Mouse (Mus musculus) urinary bladder, postnatal 36 days (tissue): ENCODE measurements around the gene Plekhh3.
"Not testable (repeated sequence)": the region's sequence is repeated elsewhere in the genome, so short reads cannot be mapped to it uniquely, and the experiment has no call there.

Experiments used
- DNase-seq, 2 experiments: peaks; one replicate each; pipeline ENCODE4 v3.0.0; 2022; ENCODE audit warnings: low spot score in 2 of 2, mixed read lengths in 1 of 2

The Plekhh3 gene

DNA sequence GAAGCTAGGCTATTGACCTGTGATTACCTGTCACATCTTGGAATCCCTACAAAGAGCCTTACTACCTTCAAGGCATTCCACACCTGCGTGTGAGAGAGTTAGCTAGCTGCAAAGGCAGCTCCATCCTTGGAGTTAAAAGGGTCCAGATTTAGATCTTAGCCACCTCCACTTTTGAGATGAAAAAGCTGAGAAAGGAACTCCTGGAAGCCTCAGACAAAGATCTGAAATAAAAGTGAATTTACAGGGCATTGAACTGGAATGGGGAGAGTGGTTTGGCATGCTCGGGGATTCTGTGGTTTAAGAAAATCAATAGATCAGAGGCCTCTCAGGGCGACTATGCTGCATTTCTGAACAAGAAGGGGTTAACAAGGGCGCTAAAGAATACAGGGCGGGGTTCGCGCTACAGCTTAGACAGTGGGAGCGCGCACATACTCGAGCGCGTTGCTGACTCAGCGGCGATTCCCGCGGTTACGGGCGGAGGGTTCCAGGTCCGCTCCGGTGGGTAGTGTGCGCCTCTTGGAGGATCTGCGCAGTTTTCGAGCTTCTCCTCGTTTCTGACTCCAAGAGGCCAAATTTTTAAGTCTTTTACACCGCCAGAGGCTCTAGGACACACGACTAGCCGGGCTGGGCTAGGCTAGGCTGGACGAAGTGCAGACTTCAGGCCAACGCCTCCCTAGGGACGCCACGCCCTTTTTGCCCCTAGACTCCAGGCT is 726 bp upstream of the Plekhh3 start:
- DNase-seq, result peak; percentile 70 to 78

GRCm38 (mm10) chr11:101170354-101170810 is 769 bp downstream of the Plekhh3 start, which contains the start of gene Cntnap1:
Gene Cntnap1, plus strand, starts transcription at chr11:101170523.
- peak in 1 of 2 experiments; percentile 81 for DNase-seq

DNA sequence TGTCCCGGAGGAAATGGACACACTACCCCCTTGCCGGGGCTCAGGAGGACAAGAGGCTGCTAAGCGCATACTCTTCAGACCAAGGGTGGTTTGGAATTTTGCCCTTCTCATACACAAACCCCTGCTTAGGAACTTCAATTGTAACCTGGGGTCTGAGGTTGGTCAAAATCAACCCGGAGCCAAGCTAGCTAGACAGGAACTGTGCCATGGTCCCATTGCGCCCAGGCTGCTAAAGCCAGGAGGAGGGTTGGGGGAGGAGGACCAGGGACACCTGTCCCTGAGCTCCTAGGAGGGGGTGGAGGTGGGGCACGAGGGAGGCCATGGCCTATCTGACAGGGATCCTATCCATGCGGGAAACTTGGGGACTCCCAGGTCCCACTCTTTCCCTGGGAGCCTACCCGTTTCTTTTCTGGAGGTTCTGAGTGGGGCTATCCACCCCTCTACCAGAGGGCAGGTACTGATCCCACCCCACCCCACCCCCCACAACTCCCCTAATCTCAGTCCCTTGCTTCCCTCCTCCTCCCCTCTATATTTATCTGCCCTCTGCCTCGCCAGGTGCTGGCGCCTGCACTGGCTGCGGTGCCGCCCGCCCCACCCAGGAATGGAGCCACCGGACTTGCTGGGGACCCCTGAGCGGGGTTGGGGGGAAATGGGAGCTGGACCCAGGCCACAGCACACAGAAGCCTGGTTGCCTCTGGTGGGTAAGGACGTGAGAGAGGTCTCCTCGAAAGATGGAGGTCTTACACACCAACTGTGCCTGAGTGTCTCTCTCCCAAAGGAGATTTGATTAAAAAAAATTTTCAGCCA is 1.6 kb downstream of the Plekhh3 start:
- DNase-seq, result no peak

DNA sequence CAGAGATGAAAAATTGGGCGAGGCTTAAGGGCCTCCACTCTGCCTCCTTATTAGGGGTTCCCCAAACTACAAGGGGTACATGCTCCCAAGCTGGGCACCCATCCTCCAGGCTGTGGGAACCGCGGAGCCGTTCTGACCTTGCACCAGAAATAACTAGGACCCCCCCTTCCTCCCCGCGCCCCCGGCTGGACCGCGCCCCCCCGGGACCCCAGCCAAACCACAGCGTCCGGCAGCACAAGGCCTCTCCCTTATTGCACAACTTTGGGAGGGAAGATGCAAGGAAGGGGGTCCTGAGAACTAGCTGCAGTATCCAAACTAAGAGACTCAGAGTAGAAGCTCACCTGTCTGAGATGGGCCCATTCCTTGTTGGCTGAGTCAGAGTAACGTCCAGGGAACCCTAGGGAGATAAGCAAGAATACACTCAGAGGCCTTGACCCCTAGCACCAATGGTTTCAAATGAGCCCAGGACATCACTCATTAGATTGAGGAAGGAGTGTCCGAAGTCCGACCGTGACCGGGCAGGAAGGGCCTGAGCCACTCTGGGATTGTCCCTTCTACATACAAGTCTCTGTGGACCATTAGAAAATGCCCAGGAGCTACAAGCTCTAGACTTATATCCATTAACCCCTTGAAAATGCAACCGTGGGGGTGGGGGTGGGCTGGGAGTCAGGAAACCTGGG is 2.7 kb downstream of the Plekhh3 start:
- no peak for DNase-seq

GRCm38 (mm10) chr11:101167963-101168300 is 3.2 kb downstream of the Plekhh3 start:
- DNase-seq, result no peak

DNA sequence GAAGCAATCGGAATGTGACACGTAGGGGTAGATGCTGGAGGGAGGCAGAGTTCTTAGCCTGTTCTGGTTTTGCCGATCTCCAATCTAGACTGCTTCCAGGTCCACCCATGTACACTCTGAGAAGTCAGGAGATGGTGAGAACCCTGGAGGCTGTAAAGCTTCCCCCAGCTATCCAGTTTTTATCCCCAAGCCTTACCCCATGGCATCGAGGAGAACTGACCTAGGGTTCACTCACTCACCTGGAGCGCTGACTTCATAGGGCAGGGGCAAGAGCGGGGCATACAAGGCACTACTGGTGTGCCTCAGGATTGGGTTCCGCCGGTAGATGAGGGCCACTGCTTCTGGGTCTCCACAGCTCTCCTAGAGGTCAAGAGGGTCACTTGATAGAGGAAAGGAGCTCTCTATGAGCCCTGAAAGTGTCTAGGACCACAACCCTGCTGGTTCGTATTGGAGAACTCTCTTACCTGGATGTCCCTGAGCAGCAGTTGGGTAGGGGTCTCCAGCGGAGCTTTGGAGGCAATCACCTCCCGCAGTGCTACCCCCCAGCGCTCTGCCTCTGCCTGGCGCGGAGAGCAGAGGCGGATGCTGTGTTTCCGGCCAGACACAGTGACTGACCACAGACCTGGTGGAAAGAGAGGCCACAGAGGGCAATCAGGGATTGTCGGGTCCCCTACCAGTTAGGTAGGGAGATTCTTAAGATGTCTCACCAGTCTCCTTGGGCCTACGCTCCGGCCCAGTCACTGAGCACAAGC is 3.8 kb downstream of the Plekhh3 start:
- no peak for DNase-seq

GRCm38 (mm10) chr11:101166357-101166756 is 4.8 kb downstream of the Plekhh3 start:
- DNase-seq, result no peak

DNA sequence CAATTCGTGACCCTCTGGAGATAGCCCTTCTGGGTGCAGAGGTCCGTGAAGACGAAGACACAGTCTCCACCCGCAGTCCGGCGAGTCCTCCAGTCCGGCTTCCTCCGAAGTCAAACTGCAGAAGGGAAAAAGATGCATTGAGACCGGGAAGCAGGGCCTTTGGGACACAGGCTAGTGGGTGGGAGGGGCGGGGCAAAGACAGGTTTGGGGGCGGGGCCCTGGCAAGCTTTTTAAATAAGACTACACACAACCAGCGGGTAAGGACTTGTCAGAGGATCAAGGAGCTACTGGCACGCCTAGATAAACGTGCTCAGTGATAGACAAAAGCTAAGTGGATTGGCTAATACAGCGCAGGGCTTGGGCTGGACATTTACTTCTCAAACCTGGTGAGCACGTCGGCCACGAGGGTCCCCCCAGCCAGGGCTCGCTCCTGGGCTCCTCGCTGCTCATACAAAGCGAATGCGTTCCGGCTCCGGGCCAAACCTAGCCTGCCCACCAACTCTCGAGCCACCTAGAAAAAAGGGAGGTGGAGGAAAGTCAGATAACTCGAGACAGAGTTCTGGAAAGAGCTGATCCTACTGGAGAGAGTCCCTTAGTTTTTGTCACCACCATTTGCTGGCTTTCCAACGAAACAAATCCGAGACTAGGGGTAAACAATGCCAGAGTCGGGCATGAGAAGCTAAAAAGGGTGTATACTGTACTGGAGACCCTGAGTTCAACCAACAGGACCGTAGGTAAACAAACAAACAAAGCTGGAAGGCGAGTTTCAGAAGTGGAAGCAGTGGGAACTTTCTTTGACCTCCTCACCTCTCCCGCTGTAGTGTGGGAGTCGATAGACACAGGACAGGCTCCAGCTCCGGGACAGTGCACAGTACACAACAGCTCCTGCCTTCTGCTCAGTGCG is 6.2 kb downstream of the Plekhh3 start:
- no peak for DNase-seq

GRCm38 (mm10) chr11:101164351-101164665 is 6.8 kb downstream of the Plekhh3 start:
- DNase-seq, result no peak

DNA sequence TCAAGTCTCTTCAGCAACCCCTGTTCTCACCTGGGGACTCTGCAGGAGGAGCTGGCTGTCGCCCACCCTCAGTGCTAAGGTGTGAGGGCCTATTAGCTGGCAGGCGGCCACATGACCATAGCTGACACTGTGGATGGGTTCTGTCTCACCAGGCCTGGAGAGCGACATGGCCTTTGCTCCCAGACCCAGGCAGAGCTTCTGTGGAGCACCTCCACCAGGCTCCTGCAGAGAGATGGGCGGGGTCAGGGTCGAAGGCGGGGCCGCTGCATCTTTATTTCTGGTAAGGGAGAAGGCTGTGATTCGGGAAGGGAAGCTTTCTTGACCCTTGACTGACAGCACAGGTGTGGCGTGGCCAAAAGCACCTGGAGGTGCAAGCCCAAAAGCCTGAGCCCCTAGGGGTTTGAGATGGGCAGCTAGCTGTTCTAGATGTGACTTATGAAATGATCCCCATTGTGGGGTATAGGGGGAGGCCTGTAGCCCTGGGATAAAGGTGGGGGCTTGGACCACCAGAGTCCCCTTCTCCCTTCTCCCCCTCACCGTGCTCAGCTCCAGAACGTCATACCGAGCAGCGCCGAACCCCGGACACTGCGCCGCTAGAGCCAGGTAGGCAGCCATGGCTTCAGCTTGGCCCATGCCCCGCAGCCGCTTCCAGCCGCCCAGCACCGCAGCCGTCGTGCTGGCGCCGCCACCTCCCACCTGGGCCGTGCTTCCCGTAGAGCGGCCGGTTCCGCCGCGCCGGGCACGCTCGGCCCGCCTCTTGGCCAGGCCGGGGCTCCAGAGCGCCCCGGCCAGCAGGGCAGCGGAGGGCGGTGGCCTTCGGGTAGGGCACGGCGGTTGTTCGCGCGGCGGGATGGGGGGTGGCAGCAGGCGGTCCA is 7.4 kb downstream of the Plekhh3 start:
- no peak for DNase-seq

GRCm38 (mm10) chr11:101162772-101163171 is 8.4 kb downstream of the Plekhh3 start:
- DNase-seq, result peak in 1 of 2 experiments; percentile 77

GRCm38 (mm10) chr11:101162301-101162700 is 8.8 kb downstream of the Plekhh3 start:
- no peak for DNase-seq

- DNase-seq, result no peak
Measured at GRCm38 (mm10) chr11:101161551-101161950, 9.6 kb downstream of the Plekhh3 start.

DNA sequence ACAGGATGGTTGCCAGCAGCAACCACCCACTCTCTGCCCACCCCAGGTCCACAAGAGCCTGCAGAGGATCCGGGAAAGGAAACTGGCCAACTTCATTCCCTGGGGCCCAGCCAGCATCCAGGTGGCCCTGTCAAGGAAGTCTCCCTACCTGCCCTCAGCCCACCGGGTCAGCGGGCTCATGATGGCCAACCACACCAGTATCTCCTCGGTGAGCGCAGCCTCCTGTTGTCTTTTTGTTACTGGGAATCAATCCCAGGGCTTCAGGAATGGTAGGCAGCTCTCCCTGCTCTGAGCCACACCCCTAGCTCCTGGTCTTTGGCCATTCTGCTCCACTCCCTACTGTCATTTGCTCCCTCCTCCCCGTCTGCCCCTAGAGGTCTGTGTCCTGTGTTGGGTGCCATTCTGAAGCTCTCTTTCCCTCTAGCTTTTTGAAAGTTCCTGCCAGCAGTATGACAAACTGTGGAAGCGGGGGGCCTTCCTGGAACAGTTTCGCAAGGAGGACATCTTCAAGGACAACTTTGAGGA is 10.1 kb downstream of the Plekhh3 start:
- DNase-seq, result not testable (repeated sequence)

GRCm38 (mm10) chr11:101160151-101160550 is 11.0 kb downstream of the Plekhh3 start:
- not testable (repeated sequence) for DNase-seq

GRCm38 (mm10) chr11:101155728-101156371 is 15.3 kb downstream of the Plekhh3 start, which contains the start of gene Tubg2:
Gene Tubg2, plus strand, starts transcription at chr11:101155907.
- DNase-seq, result no peak

DNA sequence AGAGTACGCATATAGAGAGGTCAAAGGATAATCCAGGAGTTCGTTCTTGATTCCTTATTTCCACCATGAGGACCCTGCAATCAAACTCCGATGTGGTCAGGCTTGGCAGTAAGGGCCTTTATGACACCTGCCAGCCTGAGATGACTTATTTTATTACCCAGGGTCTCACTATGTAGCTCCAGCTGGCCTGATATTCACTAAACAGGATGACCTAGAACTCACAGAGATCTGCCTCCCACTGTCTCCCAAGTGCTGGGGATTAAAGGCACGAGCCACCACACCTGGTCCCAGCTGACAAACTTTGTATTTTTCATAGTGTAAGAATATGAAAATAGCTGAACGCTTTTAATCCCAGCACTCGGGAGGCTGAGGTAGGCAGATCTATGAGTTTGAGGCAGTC is 16.0 kb downstream of the Plekhh3 start:
- DNase-seq, result no peak

DNA sequence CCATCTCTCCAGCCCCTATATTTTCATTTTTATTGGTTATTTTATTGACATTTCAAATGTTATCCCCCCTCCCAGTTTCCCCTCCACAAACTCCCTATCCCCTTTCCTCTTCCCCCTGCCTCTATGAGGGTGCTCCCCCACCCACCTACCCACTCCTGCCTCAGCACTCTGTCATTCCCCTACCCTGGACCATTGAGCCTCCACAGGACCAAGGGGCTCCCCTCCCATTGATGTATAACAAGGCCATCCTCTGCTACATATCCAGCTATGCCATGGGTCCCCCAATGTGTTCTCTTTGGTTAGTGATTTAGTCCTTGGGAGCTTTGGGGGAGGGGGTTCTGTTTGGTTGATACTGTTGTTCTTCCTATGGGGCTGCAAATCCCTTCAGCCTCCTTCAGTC is 16.5 kb downstream of the Plekhh3 start:
- no peak for DNase-seq

- no peak for DNase-seq
Measured at GRCm38 (mm10) chr11:101152825-101153224, 18.3 kb downstream of the Plekhh3 start.
